Mouse (Mus musculus): ENCODE results near the gene Rpl5.

The Rpl5 gene

DNA sequence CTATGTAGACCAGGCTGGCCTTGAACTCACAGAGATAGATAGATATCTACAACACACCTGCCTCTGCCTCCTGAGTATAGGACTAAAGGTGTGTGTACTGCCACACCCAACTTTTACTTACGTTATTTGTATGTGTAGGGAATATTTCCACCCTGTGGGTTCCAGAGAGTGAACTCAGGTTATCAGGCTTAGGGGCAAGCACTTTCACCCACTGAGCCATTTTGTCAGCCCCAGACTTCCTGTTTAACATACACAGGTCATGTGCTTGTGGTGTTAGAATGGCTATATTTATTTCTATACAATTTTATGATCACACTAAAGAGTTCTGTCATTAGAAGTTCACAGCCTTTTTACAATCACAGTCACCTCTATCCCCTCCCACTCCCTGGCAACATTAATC lies 42.6 kb downstream of the Rpl5 start:
- DNase-seq (ENCODE audit: low read depth, low spot score) = no peak

DNA sequence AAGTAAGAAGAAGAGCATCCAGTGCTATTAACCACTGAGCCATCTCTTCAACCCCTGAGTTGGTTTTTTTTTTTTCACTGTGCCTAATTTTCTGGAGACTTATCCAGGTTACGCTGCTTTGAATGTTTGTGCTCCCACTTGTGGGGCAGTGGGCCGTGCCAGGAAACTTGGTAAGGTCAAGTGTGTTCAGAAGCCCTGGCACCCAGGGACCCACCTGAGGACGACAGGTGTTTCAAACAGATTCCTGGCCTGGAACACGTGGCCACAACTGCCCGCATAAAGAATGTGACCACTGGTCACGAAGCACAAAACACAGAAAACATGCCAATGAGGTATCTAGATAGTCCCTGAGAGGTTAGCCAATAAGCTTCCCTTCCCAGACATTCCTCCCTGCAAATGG lies 43.2 kb downstream of the Rpl5 start:
- DNase-seq (ENCODE audit: low read depth, low spot score) = no peak

DNA sequence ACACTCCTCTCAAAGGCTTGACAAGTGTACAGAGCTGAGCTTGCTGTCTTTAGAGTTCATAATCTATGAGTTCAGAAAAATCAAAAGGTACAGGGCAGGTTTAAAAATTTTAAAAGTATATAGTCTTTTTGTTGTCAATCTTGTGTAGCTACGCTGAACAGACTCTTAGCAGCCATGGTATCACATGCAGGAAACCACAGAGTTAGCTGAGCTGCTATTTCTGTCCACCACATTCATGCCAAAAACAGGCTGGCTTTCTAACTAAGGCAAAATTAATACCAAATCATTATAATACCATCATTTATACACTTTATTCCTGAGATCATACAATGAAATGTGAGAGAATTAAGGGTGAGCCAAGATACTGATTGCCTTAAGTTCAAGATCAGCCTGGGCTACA lies 46.2 kb downstream of the Rpl5 start:
- no peak for DNase-seq (ENCODE audit: low read depth, low spot score)

DNA sequence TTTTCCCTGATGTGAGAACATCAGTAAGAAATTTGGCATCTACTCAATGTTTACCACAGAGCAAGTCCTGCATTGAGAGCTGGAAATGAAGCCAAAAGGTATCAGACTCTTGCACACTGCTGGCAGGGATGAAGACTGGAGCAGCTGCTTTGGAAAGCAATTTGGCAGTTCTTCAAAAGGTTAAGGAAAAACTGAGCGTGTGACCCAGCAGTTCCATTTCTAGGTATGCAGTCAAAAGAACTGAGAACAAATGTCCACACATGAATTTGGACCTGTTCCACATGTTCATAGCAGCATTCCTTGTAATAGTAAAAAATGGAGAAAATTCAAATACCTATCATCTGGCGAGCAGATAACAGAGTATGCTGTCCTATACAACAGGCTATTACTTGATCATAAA lies 47.2 kb downstream of the Rpl5 start:
- DNase-seq (ENCODE audit: low read depth, low spot score) = no peak

DNA sequence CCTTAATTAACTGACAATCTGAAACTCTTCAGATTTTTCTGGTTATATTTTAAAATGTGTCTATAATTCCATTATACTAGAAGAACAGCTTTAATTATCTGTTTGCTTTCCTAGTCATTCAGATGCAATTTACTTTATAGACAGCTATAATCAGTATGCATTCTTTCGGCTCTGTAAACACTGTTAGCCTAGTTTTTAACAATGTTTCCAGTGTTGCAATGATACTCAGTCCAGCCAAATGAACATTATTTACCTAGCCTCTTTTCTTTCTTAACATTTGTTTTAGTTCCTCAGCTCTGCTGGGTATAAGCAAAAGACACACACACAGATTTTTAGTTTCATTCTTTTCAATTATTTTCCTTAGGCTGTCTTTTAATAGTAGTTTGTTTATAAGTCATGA lies 48.6 kb downstream of the Rpl5 start:
- no peak for DNase-seq (ENCODE audit: low read depth, low spot score)

DNA sequence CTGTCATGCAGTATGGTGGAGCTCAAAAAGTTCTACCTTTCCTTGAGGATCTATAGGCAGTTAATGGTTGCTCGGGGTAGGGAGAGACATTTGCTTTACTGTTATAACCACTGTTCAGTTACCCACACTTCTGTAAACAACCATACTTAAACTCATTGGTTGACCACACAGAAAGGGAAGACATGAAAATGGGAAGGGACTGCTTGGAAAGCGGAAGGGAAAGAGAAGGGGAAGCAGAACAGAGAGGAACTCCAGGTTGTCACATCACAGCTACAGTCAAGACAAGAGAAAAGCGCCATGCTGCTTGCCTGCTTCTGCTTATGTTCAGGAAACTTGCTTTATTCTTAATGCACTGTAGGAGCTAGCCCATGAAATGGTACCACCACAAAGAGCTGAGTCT lies 49.3 kb downstream of the Rpl5 start:
- DNase-seq (ENCODE audit: low read depth, low spot score) = no peak

DNA sequence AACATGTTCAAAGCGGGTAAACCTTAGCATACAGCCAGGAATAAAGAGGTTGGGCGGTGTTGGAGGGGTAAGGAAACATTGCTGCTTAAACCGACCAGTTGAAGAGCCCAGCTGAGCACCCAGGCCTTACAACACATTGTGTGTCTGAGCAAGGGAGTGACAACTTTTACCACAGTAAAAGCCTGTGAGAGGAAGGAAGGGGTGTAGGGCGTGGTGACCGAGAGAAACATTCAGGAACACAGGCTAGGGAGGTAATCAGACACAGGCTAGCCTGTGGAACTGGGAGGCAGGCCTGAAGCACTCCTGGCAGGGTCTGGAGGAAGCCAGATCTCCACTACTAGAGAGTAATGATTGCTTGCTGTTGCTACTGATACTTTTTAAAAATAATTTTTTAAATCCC lies 50.3 kb downstream of the Rpl5 start:
- no peak for DNase-seq (ENCODE audit: low read depth, low spot score)

All from retina, postnatal 7 days (tissue).